Mouse (Mus musculus) hematopoietic multipotent progenitor cell, adult 10-12 weeks (in vitro differentiated cells): ENCODE results near the gene Gm7579. TPM values are rescaled to one million over a fixed set of nuclear protein-coding genes. Genes with fewer than 3 reads are reported as not detected.

Source experiments
- polyA plus RNA-seq: library from polyadenylated mRNA; stranded (reverse); fragments of >175 nt; gene quantifications from 2 replicates; pipeline ENCODE4 v1.2.3, GENCODE M21; 2012; ENCODE audit warnings: low replicate concordance

Gm7579 gene
- polyA plus RNA-seq: not detected in 2 replicates

DNA sequence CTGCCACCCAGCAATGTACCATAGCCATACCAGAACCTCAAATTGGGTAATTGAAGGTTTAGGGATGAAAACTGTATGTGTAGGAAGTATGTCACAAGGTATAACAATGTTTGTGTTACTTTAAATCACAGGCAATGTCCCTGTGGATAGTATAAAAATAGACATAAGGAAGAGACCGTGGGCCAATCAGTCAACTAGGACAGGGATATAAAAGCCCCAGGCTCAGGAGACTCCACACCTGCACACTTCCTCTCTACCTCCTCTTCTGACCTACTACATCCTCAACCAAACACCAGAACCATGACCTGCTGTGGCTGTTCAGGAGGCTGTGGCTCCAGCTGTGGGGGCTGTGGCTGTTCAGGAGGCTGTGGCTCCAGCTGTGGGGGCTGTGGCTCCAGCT lies at the start of gene Gm7579:
Gene Gm7579 (plus strand): TSS at position 301 of the 400 bp plus-strand sequence.

DNA sequence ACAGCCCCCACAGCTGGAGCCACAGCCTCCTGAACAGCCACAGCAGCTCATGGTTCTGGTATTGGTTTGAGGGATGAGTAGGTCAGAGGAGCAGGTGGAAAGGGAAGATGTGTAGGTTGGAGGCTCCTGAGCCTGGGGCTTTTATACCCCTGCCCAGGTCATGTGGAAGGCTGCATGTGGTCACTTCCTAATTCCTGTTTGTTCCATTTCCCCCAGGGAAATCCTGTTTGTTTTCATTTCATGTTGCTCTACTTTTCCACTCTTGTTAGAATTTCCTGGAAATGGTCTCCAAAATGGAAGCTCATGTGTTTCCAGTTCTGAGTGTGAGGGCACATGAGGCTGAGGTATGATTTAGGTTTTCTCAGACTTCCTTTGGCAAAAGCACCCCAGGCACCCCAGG lies 46.0 kb upstream of the Gm7579 start, which contains the start of gene Gm4553:
Gene Gm4553 (minus strand): TSS at position 101 of the 400 bp plus-strand sequence.

DNA sequence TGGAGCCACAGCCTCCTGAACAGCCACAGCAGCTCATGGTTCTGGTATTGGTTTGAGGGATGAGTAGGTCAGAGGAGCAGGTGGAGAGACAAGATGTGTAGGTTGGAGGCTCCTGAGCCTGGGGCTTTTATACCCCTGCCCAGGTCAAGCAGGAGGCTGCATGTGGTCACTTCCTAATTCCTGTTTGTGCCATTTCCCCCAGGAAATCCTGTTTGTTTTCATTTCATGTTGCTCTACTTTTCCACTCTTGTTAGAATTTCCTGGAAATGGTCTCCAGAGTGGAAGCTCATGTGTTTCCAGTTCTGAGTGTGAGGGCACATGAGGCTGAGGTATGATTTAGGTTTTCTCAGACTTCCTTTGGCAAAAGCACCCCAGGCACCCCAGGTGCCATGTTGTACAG lies 35.8 kb upstream of the Gm7579 start, which contains the start of gene Krtap5-2:
Gene Krtap5-2 (minus strand): TSS at position 101 of the 400 bp plus-strand sequence.

DNA sequence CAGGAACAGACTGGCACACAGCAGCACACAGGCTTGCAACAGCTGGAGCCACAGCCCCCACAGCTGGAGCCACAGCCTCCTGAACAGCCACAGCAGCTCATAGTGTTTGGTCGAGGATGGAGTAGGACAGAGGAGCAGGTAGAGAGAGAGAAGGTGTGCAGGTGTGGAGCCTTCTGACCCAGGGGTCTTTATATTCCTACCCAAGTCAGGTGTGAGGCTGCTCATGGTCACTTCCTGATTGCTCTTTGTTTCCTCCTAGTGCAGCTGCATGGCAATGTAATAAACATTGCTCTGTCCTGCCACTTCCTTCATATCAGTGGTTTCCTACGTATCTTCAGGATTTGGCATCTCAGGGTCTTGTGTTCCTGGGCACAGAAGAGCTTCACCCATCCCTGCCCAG lies 21.4 kb upstream of the Gm7579 start, which contains the start of gene Gm10153:
Gene Gm10153 (minus strand): TSS at position 101 of the 400 bp plus-strand sequence.

DNA sequence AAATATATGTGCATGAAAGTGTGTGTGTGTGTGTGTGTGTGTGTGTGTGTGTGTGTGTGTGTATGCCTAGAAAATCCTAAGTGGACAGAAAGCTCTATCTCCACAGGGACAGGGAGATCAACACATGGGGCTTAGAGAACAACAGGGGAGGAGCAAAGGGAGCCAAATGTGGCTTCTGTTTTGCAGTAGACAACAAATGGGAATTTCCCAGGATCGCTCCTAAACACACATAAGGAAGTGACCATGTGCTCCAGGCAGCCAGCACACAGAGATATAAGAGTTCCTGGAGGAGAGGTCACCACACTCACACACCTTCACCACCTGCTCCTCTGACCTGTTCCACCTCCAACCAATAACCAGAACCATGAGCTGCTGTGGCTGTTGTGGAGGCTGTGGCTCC lies 10.6 kb upstream of the Gm7579 start, which contains the start of gene Krtap5-3:
Gene Krtap5-3 (plus strand): TSS at position 301 of the 400 bp plus-strand sequence.

DNA sequence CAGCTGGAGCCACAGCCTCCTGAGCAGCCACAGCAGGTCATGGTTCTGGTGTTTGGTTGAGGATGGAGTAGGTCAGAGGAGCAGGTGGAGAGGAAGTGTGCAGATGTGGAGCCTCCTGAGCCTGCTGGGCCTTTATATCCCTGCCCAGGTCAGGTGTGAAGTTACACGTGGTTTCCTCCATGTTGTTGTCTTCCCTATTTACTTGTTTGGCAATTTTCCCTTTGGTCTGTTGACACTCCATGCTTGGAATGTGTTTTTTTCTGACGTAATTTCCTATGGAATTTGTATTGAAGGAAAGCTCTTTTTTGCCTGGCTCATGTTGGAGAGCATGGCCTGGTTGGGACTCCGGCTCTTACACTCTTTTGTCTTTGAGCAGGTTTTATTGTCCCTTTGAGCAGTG lies 18.2 kb downstream of the Gm7579 start, which contains the start of gene Krtap5-5:
Gene Krtap5-5 (minus strand): TSS at position 101 of the 400 bp plus-strand sequence.

DNA sequence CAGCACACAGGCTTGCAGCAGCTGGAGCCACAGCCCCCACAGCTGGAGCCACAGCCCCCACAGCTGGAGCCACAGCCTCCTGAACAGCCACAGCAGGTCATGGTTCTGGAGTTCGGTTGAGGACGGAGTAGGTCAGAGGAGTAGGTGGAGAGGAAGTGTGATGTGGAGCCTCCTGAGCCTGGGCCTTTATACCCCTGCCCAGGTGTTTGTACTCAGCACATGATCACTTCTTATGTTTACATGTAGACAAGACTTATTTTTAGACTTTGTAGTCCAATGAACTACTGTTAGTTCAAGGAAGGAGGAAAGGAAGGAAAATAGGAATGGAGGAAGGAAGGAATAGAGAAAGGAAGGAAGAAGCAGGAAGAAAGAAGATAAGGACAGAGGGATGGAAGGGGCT lies 29.3 kb downstream of the Gm7579 start, which contains the start of gene Gm40460:
Gene Gm40460 (minus strand): TSS at position 101 of the 400 bp plus-strand sequence.

DNA sequence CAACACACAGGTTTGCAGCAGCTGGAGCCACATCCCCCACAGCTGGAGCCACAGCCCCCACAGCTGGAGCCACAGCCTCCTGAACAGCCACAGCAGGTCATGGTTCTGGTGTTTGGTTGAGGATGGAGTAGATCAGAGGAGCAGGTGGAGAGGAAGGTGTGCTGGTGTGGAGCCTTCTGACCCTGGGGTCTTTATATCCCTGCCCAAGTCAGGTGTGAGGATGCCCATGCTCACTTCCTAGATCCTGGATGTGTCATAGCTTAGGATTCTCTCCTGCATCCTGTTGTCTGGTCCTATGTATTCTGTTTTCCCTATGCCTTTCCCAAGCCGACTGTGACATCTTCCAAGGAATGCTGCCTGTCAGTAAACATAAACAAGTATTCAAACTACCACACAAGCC lies 46.6 kb downstream of the Gm7579 start, which contains the start of gene Gm2431:
Gene Gm2431 (minus strand): TSS at position 101 of the 400 bp plus-strand sequence.

Other genes with a start within 250 kb of the Gm7579 start
- 11.6 and 41.1 TPM in 2 replicates for gene Mob2, start 150.8 kb upstream of the Gm7579 start, polyA plus RNA-seq
- 0.27 and 1.8 TPM in 2 replicates for gene Dusp8, start 116.0 kb upstream of the Gm7579 start, polyA plus RNA-seq
- gene Gm45618, start 91.1 kb upstream of the Gm7579 start, polyA plus RNA-seq: not detected in 2 replicates
- gene Gm39115, start 75.8 kb upstream of the Gm7579 start, polyA plus RNA-seq: not detected in 2 replicates
- gene Gm45337, start 67.3 kb upstream of the Gm7579 start, polyA plus RNA-seq: not detected in 2 replicates
- not detected in 2 replicates for gene Gm29735, start 54.7 kb upstream of the Gm7579 start, polyA plus RNA-seq
- not detected in 2 replicates for gene Gm4553, start 46.1 kb upstream of the Gm7579 start, polyA plus RNA-seq
- gene Krtap5-2, start 35.9 kb upstream of the Gm7579 start, polyA plus RNA-seq: not detected in 2 replicates
- not detected in 2 replicates for gene Gm10153, start 21.5 kb upstream of the Gm7579 start, polyA plus RNA-seq
- not detected in 2 replicates for gene Krtap5-3, start 10.5 kb upstream of the Gm7579 start, polyA plus RNA-seq
- gene Krtap5-5, start 18.1 kb downstream of the Gm7579 start, polyA plus RNA-seq: not detected in 2 replicates
- gene Gm40460, start 29.2 kb downstream of the Gm7579 start, polyA plus RNA-seq: not detected in 2 replicates
- gene Gm2431, start 46.5 kb downstream of the Gm7579 start, polyA plus RNA-seq: not detected in 2 replicates
- gene Gm4559, start 62.5 kb downstream of the Gm7579 start, polyA plus RNA-seq: not detected in 2 replicates
- gene Krtap5-1, start 85.3 kb downstream of the Gm7579 start, polyA plus RNA-seq: not detected in 2 replicates
- not detected in 2 replicates for gene Krtap5-4, start 91.7 kb downstream of the Gm7579 start, polyA plus RNA-seq
- 41.9 and 231 TPM in 2 replicates for gene Ifitm10, start 161.9 kb downstream of the Gm7579 start, polyA plus RNA-seq
- 54.8 and 139 TPM in 2 replicates for gene Gm49369, start 170.8 kb downstream of the Gm7579 start, polyA plus RNA-seq
- gene Ctsd, start 176.2 kb downstream of the Gm7579 start, polyA plus RNA-seq: 105 and 131 TPM in 2 replicates
- gene Syt8, start 223.0 kb downstream of the Gm7579 start, polyA plus RNA-seq: 0.15 and 1.6 TPM in 2 replicates
- gene Tnni2, start 229.9 kb downstream of the Gm7579 start, polyA plus RNA-seq: 2.4 and 11.7 TPM in 2 replicates
- gene Lsp1, start 248.9 kb downstream of the Gm7579 start, polyA plus RNA-seq: 568 and 613 TPM in 2 replicates